Mouse (Mus musculus) ES-E14 (cell line): ENCODE measurements around the gene Chrm5. TPM values are rescaled to one million over a fixed set of nuclear protein-coding genes. Genes with fewer than 3 reads are reported as not detected.
A peak's percentile ranks its signal among the peaks of the same experiment; 100 is the strongest.

ENCODE experiments used
- DNase-seq: peaks from one replicate; pipeline ENCODE4 v3.0.0-alpha.2; 2013; ENCODE audit warnings: low read depth, low spot score
- H3K27ac ChIP-seq: 2 replicates; pipeline ENCODE4 v1.5.1; 2012; ENCODE audit warnings: low read depth, mild to moderate bottlenecking, low read length, moderate library complexity, mixed read lengths; ENCODE audit not compliant: poor library complexity, insufficient read depth, severe bottlenecking
- H3K36me3 ChIP-seq: 2 replicates; pipeline ENCODE4 v1.6.1; 2012; ENCODE audit warnings: mild to moderate bottlenecking, low read length, moderate library complexity, mixed read lengths; ENCODE audit not compliant: control insufficient read depth, poor library complexity, insufficient read depth, severe bottlenecking
- H3K4me1 ChIP-seq, 2 experiments: fragments of 150-350 bp in 1 of 2; sonication (generic) in 1 of 2; 2 replicates each; pipeline ENCODE4 v1.6.1; 2012; ENCODE audit warnings: low read length in 2 of 2, mild to moderate bottlenecking in 1 of 2, mixed read lengths in 1 of 2; ENCODE audit not compliant: control insufficient read depth in 2 of 2, insufficient read depth in 2 of 2, poor library complexity in 1 of 2
- H3K4me3 ChIP-seq, 2 experiments: fragments of 150-350 bp in 1 of 2; sonication (generic) in 1 of 2; 2 replicates each; pipeline ENCODE4 v1.5.1; 2012; ENCODE audit warnings: low read length in 2 of 2, low read depth in 1 of 2, mild to moderate bottlenecking in 1 of 2, mixed read lengths in 1 of 2; ENCODE audit not compliant: insufficient read depth in 1 of 2, poor library complexity in 1 of 2, severe bottlenecking in 1 of 2
- H3K9ac ChIP-seq: 2 replicates; pipeline ENCODE4 v1.6.1; 2012; ENCODE audit warnings: low read depth, mild to moderate bottlenecking, low read length, mixed read lengths; ENCODE audit not compliant: poor library complexity, insufficient read depth, severe bottlenecking
- H3K9me3 ChIP-seq: fragments of 150-350 bp; sonication (generic); 2 replicates; pipeline ENCODE4 v1.6.1; 2012; ENCODE audit warnings: low read depth, mild to moderate bottlenecking, low read length; ENCODE audit not compliant: control insufficient read depth, insufficient read depth
- CHD2 ChIP-seq: IDR thresholded peaks from 2 replicates; pipeline ENCODE4 v1.6.1; 2014; ENCODE audit warnings: mild to moderate bottlenecking, low read depth, low read length, inconsistent platforms
- HCFC1 ChIP-seq: IDR thresholded peaks from 2 replicates; pipeline ENCODE4 v1.6.1; 2012; ENCODE audit warnings: low read length, inconsistent platforms, borderline replicate concordance; ENCODE audit not compliant: insufficient read depth
- MAFK ChIP-seq: IDR thresholded peaks from 2 replicates; pipeline ENCODE4 v1.6.1; 2014; ENCODE audit warnings: mild to moderate bottlenecking, low read depth, low read length, inconsistent platforms; ENCODE audit not compliant: insufficient read depth
- ZC3H11A ChIP-seq: IDR thresholded peaks from 2 replicates; pipeline ENCODE4 v1.6.1; 2012; ENCODE audit warnings: low read depth, mild to moderate bottlenecking, inconsistent platforms, low read length, borderline replicate concordance
- ZNF384 ChIP-seq: IDR thresholded peaks from 2 replicates; pipeline ENCODE4 v1.6.1; 2012; ENCODE audit warnings: low read depth, low read length, inconsistent platforms
- in situ Hi-C, 2 experiments: fragments of 600-800 bp; cut with MboI; formaldehyde crosslinking; loops; one replicate each; pipeline ENCODE4 v1.15.1; 2025; ENCODE audit warnings: low sequenced_read_pairs in 2 of 2, inconsistent platforms in 1 of 2; ENCODE audit not compliant: unreplicated experiment in 2 of 2
- total RNA-seq: library from RNA; depleted of rRNA; stranded (reverse); fragments of 300-350 nt; gene quantifications from 2 replicates; pipeline ENCODE4 v1.2.3, GENCODE M21; 2012; rRNA removed

Gene Chrm5
- not detected in 2 replicates for total RNA-seq

DNA sequence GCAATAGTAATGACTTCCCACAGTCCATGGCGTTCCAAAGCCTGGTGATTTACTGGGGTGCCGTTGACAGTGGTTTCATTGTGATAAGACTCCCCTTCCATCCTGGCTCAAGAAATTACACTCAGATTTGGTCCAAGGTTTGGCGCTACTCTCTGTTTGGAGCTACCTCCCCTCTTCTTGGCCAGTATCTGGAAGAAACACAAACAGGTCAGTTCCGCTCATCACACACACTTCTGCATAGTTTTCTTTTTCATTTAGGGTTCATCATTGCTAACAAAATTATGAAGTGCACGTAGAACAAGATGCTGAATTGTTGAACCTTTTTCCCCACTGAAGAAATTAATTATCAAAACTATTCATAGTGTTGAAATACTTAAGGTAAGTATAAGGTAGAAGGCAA, at the start of gene Chrm5:
TSS of gene Chrm5 (minus strand) at position 101 of the 400 bp plus-strand sequence.
- H3K4me3 ChIP-seq, result no peak within 1 kb of the TSS
- H3K4me1 ChIP-seq, result no peaks in the 10 kb centered on the region
- no peak for TF ChIP-seq HCFC1
- no peak for TF ChIP-seq CHD2
- TF ChIP-seq MAFK, result no peak
- no peak for TF ChIP-seq ZNF384
- no peak for TF ChIP-seq ZC3H11A
- H3K27ac ChIP-seq, result no peak within 1 kb of the TSS
- no peaks in the 10 kb centered on the region for H3K36me3 ChIP-seq
- in situ Hi-C loops, result no loop called here
- H3K9ac ChIP-seq, result no peak within 1 kb of the TSS
- H3K9me3 ChIP-seq, result no peaks in the 10 kb centered on the region
- no peak for DNase-seq

DNA sequence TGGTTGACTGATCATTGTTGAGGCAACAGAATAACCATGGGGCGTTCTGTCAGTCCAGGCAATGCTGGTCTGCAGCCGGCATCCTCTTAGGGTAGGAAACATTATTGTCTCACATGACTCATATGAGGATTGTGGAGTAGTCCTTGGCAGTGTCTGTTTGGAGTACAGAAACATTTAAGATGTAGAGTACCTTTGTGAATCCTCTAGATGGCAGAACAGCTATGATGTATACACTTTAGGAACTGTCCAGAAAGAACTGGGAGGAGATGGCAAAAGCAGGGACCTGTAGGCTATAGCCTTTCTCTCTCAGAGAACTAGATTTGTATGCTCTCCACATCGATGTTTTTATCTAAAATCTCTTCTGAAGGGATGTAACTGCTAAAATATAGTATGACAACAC, 46.4 kb upstream of the Chrm5 start:
- H3K36me3 ChIP-seq, result peaks cover 3% of the 10 kb centered on the region; the same call in 1 of the 2 replicates
- TF ChIP-seq ZC3H11A (no peak), MAFK (no peak), CHD2 (no peak), ZNF384 (no peak), HCFC1 (no peak)
- DNase-seq, result no peak
- in situ Hi-C loops, result no loop called here
- H3K9me3 ChIP-seq, result no peaks in the 10 kb centered on the region
- H3K4me1 ChIP-seq, result no peaks in the 10 kb centered on the region; a peak in 1 of 4 replicates
- H3K9ac ChIP-seq, result no peak overlapping the region
- no peak overlapping the region for H3K4me3 ChIP-seq
- no peak overlapping the region for H3K27ac ChIP-seq

GRCm38 (mm10) chr2:112520526-112521482, 40.2 kb upstream of the Chrm5 start:
- no peak overlapping the region for H3K9ac ChIP-seq
- no peaks in the 10 kb centered on the region; a peak in 1 of 4 replicates for H3K4me1 ChIP-seq
- in situ Hi-C loops, result no loop called here
- TF ChIP-seq CHD2 (no peak), ZC3H11A (peak; percentile 63; the same call in 1 of the 2 replicates), ZNF384 (no peak)
- no peak overlapping the region for H3K4me3 ChIP-seq
- DNase-seq, result no peak
- peaks cover 3% of the 10 kb centered on the region; the same call in 1 of the 2 replicates for H3K36me3 ChIP-seq
- no peaks in the 10 kb centered on the region for H3K9me3 ChIP-seq
- no peak overlapping the region for H3K27ac ChIP-seq

GRCm38 (mm10) chr2:112518541-112518940, 38.0 kb upstream of the Chrm5 start:
- in situ Hi-C loops, result no loop called here
- H3K36me3 ChIP-seq, result peaks cover 3% of the 10 kb centered on the region; the same call in 1 of the 2 replicates
- no peak overlapping the region for H3K27ac ChIP-seq
- DNase-seq, result no peak
- no peaks in the 10 kb centered on the region for H3K9me3 ChIP-seq
- no peak overlapping the region for H3K9ac ChIP-seq
- no peaks in the 10 kb centered on the region; a peak in 1 of 4 replicates for H3K4me1 ChIP-seq
- TF ChIP-seq ZNF384 (no peak), ZC3H11A (no peak; the same call in 1 of the 2 replicates), CHD2 (no peak), HCFC1 (no peak), MAFK (no peak)
- no peak overlapping the region for H3K4me3 ChIP-seq
